Mouse (Mus musculus) lung, embryonic 14.5 days (tissue): ENCODE data around the gene Cdyl. TPM values are rescaled to one million over a fixed set of nuclear protein-coding genes. Genes with fewer than 3 reads are reported as not detected.

ENCODE experiments used
- ATAC-seq: fragments of 200-750 bp; cut with Nextera tagmentation; 2 replicates; pipeline ENCODE4 v1.8.0; 2017; ENCODE audit warnings: mild to moderate bottlenecking, moderate TSS enrichment, moderate library complexity; ENCODE audit not compliant: insufficient read depth
- DNase-seq: peaks from one replicate; pipeline ENCODE4 v3.0.0-alpha.2; 2015
- H3K27ac ChIP-seq: fragments of 300-500 bp; sonication (generic); 2 replicates; pipeline ENCODE4 v1.5.1; 2014; ENCODE audit warnings: low read depth, mild to moderate bottlenecking, moderate library complexity
- H3K27me3 ChIP-seq: fragments of 300-500 bp; sonication (generic); 2 replicates; pipeline ENCODE4 v1.6.1; 2014; ENCODE audit warnings: low read length, control low read depth; ENCODE audit not compliant: insufficient read depth
- H3K36me3 ChIP-seq: fragments of 300-500 bp; sonication (generic); 2 replicates; pipeline ENCODE4 v1.6.1; 2014; ENCODE audit warnings: control low read depth; ENCODE audit not compliant: insufficient read depth
- H3K4me1 ChIP-seq: fragments of 300-500 bp; sonication (generic); 2 replicates; pipeline ENCODE4 v1.6.1; 2014; ENCODE audit warnings: antibody characterized with exemption, control low read depth; ENCODE audit not compliant: insufficient read depth
- H3K4me2 ChIP-seq: fragments of 300-500 bp; sonication (generic); 2 replicates; pipeline ENCODE4 v1.6.1; 2014; ENCODE audit warnings: mild to moderate bottlenecking
- H3K4me3 ChIP-seq: fragments of 300-500 bp; sonication (generic); 2 replicates; pipeline ENCODE4 v1.5.1; 2014; ENCODE audit warnings: low read depth, low read length
- H3K9ac ChIP-seq: fragments of 300-500 bp; sonication (generic); 2 replicates; pipeline ENCODE4 v1.6.1; 2014
- H3K9me3 ChIP-seq: fragments of 300-500 bp; sonication (generic); 2 replicates; pipeline ENCODE4 v1.6.1; 2016; ENCODE audit warnings: low read depth, low read length, control low read depth
- CTCF ChIP-seq: IDR thresholded peaks from 2 replicates; pipeline ENCODE4 v1.5.1; 2016; ENCODE audit warnings: antibody characterized with exemption, low read depth
- WGBS: fragments of 180-500 bp; shearing (Covaris S2); extraction: QIAGEN DNeasy Blood & Tissue Kit; methylation state at CpG from one replicate; pipeline ENCODE4 v1.1.7; 2014; 5-methylcytosine and 5-hydroxymethylcytosine counted together
- polyA plus RNA-seq: library from polyadenylated mRNA; unstranded; fragments of >200 nt; fragmentation: Nextera tagmentation; extraction: Ambion mirVana; gene quantifications from 2 replicates; pipeline ENCODE4 v1.2.1, GENCODE M21; 2014

Cdyl gene
- polyA plus RNA-seq, 1 experiment from 2014 or later, result 24.1 TPM

DNA sequence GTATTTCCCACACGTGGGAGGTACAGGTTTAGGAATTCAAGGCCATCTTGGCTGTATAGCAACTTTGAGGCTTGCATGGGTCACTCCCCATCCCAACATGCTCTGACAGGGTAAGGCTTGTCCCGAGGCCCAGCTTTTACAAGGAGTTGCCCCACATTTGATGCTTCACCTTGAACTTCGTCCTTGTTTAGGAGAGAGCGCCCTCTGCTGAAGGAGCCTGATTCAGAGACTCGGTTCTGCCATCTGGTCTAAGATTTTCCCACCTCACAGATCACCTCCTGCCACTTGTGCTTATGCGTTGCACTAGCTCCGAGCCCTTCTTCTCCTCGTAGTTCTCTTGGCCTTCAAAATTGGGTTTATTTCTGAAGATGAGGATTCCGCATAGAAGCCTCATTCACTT is 139.0 kb downstream of the Cdyl start:
- Histone ChIP-seq H3K36me3 (no peaks in the 10 kb centered on the region), H3K4me1 (peaks cover 10% of the 10 kb centered on the region), H3K4me2 (no peak overlapping the region), H3K9me3 (no peaks in the 10 kb centered on the region), H3K27me3 (no peaks in the 10 kb centered on the region), H3K9ac (no peak overlapping the region), H3K4me3 (no peak overlapping the region), H3K27ac (no peak overlapping the region)
- TF ChIP-seq CTCF, result peak; percentile 59
- peak; percentile 66 for DNase-seq
- WGBS, result 49% methylated on average over 9 of the region's 9 CpGs
- ATAC-seq, result no peak

GRCm38 (mm10) chr13:35800270-35800669 is 140.6 kb downstream of the Cdyl start:
- H3K9me3 ChIP-seq, result no peaks in the 10 kb centered on the region
- no peak for ATAC-seq
- no peaks in the 10 kb centered on the region for H3K36me3 ChIP-seq
- DNase-seq, result no peak
- no peaks in the 10 kb centered on the region for H3K27me3 ChIP-seq
- no peak overlapping the region for H3K4me2 ChIP-seq
- H3K9ac ChIP-seq, result no peak overlapping the region
- H3K4me1 ChIP-seq, result peaks cover 10% of the 10 kb centered on the region
- no peak for TF ChIP-seq CTCF
- H3K27ac ChIP-seq, result no peak overlapping the region
- no peak overlapping the region for H3K4me3 ChIP-seq
- 67% methylated on average over 7 of the region's 7 CpGs for WGBS

DNA sequence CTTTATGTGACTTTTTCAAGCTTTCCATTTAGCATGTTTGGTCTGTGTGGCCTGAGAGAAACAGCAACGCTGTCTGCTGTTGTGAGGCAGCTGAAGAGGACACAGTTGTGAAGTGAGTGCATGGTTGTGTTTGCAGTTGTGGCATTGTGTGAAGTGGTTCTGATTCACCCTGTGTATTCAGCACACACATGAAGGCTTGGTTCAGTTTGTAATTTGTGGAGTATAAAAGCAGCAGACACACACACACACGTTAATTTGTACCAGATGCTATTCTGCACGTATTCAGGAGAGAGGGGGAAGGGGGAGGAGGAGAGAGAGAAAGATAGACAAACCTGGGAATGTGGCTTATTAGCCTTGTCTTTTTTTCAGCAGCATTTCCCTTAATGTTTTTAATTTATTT is 146.1 kb downstream of the Cdyl start:
- no peak for TF ChIP-seq CTCF
- Histone ChIP-seq H3K4me3 (no peak overlapping the region), H3K36me3 (no peaks in the 10 kb centered on the region), H3K9me3 (no peaks in the 10 kb centered on the region), H3K4me2 (no peak overlapping the region), H3K9ac (no peak overlapping the region), H3K27ac (peak overlapping the region; percentile 24; the same call in 1 of the 2 replicates), H3K4me1 (0 out of 2 replicates have a peak, but pooled peaks cover 5% of the 10 kb centered on the region), H3K27me3 (no peaks in the 10 kb centered on the region)
- no peak for DNase-seq
- no peak for ATAC-seq
- 54% methylated on average over 3 of the region's 3 CpGs for WGBS

- Histone ChIP-seq H3K4me2 (no peak overlapping the region), H3K36me3 (no peaks in the 10 kb centered on the region), H3K9ac (no peak overlapping the region), H3K9me3 (no peaks in the 10 kb centered on the region), H3K27ac (no peak overlapping the region), H3K4me3 (no peak overlapping the region), H3K4me1 (0 out of 2 replicates have a peak, but pooled peaks cover 5% of the 10 kb centered on the region), H3K27me3 (no peaks in the 10 kb centered on the region)
- ATAC-seq (no peak), DNase-seq (no peak)
- 69% methylated on average over 7 of the region's 7 CpGs for WGBS
- no peak for TF ChIP-seq CTCF
These were observed 146.5 kb downstream of the Cdyl start for GRCm38 (mm10) chr13:35806165-35806564.

DNA sequence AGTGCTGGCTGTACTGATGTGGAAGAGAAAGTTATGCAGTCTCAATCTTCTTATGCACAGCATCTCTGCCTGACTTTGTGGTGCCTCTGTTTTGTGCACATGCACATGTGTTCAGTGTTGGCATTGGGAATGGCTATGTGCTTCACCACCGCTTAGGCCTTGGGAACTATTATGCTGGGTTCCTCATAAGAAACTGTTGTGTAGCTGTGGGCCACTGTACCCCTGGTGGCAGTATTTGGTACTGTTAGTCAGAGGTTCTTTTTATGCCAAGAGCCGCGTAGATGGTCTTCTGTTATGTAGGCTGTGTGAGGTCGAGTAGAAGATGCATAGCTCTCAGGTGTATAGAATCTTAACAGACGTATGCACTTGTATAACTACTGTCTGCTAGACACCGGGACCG is 147.4 kb downstream of the Cdyl start:
- WGBS, result 94% methylated on average over 7 of the region's 7 CpGs
- H3K4me2 ChIP-seq, result no peak overlapping the region
- H3K27ac ChIP-seq, result no peak overlapping the region
- peak; percentile 47 for TF ChIP-seq CTCF
- ATAC-seq (no peak), DNase-seq (no peak)
- no peaks in the 10 kb centered on the region for H3K27me3 ChIP-seq
- H3K9ac ChIP-seq, result no peak overlapping the region
- 0 out of 2 replicates have a peak, but pooled peaks cover 5% of the 10 kb centered on the region for H3K4me1 ChIP-seq
- no peaks in the 10 kb centered on the region for H3K9me3 ChIP-seq
- no peaks in the 10 kb centered on the region for H3K36me3 ChIP-seq
- no peak overlapping the region for H3K4me3 ChIP-seq

GRCm38 (mm10) chr13:35807525-35807924 is 147.9 kb downstream of the Cdyl start:
- Histone ChIP-seq H3K27me3 (no peaks in the 10 kb centered on the region), H3K4me3 (no peak overlapping the region), H3K27ac (no peak overlapping the region), H3K9me3 (no peaks in the 10 kb centered on the region), H3K4me1 (0 out of 2 replicates have a peak, but pooled peaks cover 5% of the 10 kb centered on the region), H3K9ac (no peak overlapping the region), H3K36me3 (no peaks in the 10 kb centered on the region), H3K4me2 (no peak overlapping the region)
- ATAC-seq, result no peak
- no peak for TF ChIP-seq CTCF
- 84% methylated on average over 4 of the region's 4 CpGs for WGBS
- no peak for DNase-seq

- Histone ChIP-seq H3K9me3 (no peaks in the 10 kb centered on the region), H3K27ac (no peak overlapping the region), H3K4me1 (0 out of 2 replicates have a peak, but pooled peaks cover 5% of the 10 kb centered on the region), H3K27me3 (no peaks in the 10 kb centered on the region), H3K9ac (no peak overlapping the region), H3K4me3 (no peak overlapping the region), H3K4me2 (no peak overlapping the region), H3K36me3 (no peaks in the 10 kb centered on the region)
- DNase-seq (no peak), ATAC-seq (no peak)
- WGBS, result 89% methylated on average over 8 of the region's 8 CpGs
- no peak for TF ChIP-seq CTCF
These were observed 148.3 kb downstream of the Cdyl start for GRCm38 (mm10) chr13:35807940-35808339.
